Mouse (Mus musculus) layer of hippocampus, adult 18-20 months (tissue): ENCODE results near the gene Zfp768. TPM values are rescaled to one million over a fixed set of nuclear protein-coding genes. Genes with fewer than 3 reads are reported as not detected.
"Not testable (repeated sequence)": the region's sequence is repeated elsewhere in the genome, so short reads cannot be mapped to it uniquely, and the experiment has no call there.

Experiments used
- DNase-seq, 2 experiments: peaks; one replicate each; pipeline ENCODE4 v3.0.0; 2022; ENCODE audit warnings: low spot score in 2 of 2
- long read RNA-seq: library from polyadenylated mRNA; stranded (forward); transcript quantifications from one replicate; pipeline ENCODE4 v2.0.0, GENCODE M21; 2021
- total RNA-seq, 2 experiments: library from RNA; stranded (reverse); gene quantifications; 2 replicates each; pipeline ENCODE4 v1.2.3; 2021

The Zfp768 gene
- 10 to 100 TPM; 11.3 to 13.6 TPM for total RNA-seq
- long read RNA-seq, transcript Zfp768-201 (2 exons, 2,356 nt): major isoform, 6 of 8 reads
- long read RNA-seq, partial matches to known transcripts: 0 of 8 reads
- long read RNA-seq, other reads (novel, unspliced or antisense): 2 of 8 reads

DNA sequence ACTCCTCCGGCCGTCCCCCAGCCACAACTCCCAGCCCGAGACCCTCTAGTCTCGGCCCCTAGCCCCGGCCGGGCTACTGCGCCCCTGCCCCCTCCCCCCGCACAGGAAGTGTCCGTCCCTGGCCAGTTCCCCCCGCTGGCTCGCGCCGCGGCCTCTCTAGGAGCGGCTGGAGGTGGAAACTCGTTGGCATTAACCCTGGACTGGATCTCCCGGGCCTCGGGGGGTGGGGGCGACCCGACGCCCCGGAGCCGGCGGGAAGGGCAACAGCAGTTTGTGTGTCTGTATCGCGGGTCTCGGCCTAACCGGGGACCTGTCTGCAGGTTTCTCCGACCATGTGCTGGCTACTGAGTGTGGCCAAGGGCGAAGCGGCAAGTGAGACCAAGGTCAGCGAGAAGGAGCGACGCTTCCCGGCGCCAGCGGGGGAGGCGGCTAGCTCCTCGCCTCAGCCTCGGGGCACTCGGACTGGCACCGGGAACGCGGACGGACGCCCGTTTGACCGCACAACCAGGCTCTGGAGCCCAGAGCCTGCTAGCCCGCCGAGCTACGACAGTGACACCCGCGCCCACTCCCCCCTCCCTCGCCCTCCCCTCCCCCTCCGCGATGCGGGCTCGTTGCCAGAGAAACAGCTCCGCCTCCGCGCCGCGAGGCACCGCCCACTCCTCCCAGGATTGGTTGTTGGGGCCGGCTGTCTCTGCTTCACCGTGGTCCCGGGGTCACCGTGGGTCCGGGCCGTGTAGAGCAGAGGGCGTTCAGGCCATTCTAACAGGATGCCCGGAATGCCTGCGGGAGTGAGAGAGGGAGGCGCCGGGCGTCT, at the start of gene Zfp768:
Gene Zfp768, minus strand, starts transcription at position 78 of the 814 bp plus-strand sequence.
- peak; percentile 81 to 83 for DNase-seq

DNA sequence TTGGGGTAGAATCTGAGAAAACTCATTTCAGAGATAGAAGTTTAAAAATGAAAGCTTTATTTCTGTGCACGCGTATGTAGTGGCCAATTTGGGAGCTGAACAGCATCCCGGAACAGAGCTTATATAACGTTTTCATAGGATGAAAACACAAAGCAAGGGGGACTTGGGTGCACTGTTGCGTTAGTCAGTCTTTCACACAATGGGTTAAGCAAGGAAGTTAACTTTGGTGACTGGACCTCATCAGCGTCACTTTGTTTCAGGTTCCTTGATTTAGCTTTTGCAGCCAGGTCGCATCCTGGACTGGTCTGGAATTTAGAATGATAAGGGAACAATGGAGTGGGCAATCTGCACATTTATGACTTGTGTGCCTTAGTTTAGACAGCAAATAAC, 48.5 kb upstream of the Zfp768 start:
- no peak for DNase-seq

GRCm38 (mm10) chr7:127393157-127393943, 48.0 kb upstream of the Zfp768 start, which contains the start of gene E430018J23Rik:
Gene E430018J23Rik (minus strand): TSS chr7:127393629.
- DNase-seq: peak; percentile 91 to 99

DNA sequence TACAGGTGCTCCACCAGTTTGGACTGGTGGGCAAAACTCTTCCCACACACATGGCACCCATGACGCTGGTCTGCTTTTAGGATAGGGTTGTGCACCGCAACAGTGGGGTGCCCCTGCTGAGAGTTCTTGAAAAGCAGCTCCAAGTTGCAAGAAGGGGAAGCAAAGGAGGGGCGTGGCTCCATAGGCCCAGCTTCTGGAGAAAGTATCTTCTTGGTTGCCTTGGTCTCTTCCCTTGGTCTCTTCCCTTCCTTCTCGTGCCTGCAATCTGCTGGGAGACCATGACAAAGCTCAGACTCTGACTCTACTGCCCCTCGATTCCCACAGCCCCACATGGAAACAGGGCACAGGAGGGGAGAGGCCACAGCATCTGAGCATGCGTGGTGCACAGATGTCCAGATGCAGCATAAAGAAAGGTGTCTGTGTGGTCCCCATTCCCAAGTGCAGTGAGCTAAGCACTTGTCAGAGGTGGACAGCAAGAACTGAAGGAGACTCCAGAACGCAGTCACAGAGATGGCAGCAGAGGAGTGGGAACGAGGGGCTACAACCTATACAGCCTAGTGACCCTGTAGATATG, 46.9 kb upstream of the Zfp768 start:
- no peak for DNase-seq

DNA sequence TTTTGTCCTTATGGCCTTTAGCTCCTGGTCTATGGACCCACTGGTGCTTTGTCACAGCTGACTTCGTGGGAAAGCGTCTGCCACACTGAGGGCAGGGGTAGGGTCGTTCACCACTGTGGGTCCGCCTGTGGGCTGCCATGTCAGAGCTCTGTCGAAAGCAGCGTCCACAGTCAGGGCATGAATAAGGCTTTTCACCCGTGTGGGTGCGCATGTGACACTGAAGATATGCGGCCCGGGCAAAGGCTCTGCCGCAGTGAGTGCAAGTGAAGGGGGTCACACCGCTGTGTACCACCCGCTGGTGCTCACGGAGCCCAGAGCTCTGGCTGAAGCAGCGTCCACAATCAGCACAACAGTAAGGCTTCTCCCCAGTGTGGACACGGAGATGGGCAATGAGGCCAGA, 46.1 kb upstream of the Zfp768 start:
- no peak for DNase-seq

GRCm38 (mm10) chr7:127390306-127390705, 44.9 kb upstream of the Zfp768 start:
- no peak for DNase-seq

DNA sequence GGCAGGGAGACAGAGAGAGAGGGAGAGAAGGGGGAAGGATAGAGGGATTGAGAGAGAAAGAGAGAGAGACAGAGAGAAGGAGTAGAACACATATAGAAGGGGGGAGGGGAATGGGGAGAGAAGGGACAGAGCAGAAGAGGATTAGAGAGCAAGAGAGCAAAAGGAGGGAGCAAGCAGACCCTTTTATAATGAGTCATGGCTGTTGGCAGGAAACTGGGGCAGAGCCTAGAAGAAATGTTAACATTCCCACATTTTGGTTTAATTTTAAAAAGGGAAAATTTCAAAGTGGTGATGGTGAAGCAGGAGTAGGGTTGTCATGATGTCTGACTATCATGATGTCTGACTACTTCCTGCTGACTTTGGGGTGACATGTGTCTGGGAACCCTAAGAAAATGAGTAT, 42.8 kb upstream of the Zfp768 start:
- not testable (repeated sequence) for DNase-seq

GRCm38 (mm10) chr7:127386641-127387392, 41.4 kb upstream of the Zfp768 start, which contains the start of gene 9130019O22Rik:
Gene 9130019O22Rik (minus strand): TSS chr7:127387166.
- DNase-seq: peak; percentile 72 to 97

GRCm38 (mm10) chr7:127385560-127385959, 40.2 kb upstream of the Zfp768 start:
- DNase-seq: not testable (repeated sequence)

DNA sequence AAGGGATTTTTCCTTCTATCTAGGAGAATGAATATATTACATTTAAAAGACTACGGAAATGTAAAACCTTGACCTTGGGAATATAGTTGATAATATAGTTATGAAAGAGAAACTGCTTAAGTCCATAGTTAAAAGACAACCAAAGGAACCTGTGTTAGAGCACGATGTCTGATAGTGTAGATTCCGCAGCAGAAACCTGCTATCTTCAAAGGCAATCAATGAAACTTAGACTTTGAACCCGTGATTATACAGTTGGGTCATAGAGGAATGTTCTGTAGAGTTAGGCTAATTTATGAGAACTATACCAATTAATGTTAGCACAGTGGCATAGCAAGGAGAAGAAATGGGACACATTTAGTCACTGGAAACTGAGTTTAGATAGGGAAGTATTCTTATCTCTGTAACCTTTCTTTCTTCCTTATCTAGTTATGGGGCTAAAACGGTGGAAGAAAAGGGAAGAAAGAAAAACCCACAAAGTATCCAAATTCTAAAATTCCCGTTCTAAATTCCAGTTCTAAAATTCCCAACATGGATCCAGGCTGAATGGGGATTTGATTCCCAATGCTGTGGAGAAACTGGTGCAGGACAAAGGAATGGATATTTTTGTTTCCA, 33.0 kb upstream of the Zfp768 start:
- no peak for DNase-seq

GRCm38 (mm10) chr7:127375271-127376245, 30.2 kb upstream of the Zfp768 start, which contains the start of gene Zfp747:
Gene Zfp747 (minus strand): TSS chr7:127376050.
- DNase-seq: peak; percentile 86 to 97

- DNase-seq: not testable (repeated sequence)
These were observed 26.5 kb upstream of the Zfp768 start for GRCm38 (mm10) chr7:127371870-127372269.

DNA sequence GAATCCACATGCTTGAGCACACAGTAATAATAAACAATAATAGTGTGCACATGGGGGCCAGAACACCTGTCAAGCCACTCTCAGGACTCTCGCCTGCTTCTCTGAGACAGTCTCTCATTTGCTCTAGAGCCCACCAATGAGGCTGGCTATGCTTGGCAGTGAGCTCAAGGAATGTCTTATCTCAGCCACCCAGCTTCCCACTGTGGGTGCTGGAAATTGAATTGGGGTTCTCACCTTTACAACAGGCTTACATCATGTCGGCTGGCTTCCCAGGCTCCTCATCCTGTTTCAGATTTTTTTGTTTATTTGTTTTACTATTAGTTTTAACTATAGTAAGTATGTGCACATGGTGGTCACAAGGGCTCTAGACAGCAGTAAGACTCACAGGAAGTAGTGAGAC, 25.8 kb upstream of the Zfp768 start:
- DNase-seq: no peak

DNA sequence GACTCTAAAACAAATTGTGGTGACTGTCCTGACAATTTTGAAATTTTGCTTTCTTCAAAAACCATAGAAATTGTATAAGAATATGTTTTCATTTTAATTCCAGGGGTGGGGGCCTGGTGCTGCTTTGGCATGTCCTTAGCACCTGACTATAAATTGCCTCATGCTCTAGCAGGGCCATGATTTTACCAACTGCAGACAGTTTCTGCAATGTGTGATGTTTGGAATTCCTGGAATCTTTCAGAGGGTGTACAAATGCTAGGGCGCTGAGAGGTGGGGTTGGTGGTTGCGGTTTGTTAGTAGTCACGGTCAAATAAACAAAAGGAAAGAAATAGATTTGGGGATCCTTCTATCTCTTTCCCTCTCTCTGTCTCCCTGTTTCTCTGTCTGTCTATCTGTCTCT, 20.9 kb upstream of the Zfp768 start:
- DNase-seq: no peak

- DNase-seq: no peak
These were observed 18.8 kb upstream of the Zfp768 start for GRCm38 (mm10) chr7:127364166-127364565.

DNA sequence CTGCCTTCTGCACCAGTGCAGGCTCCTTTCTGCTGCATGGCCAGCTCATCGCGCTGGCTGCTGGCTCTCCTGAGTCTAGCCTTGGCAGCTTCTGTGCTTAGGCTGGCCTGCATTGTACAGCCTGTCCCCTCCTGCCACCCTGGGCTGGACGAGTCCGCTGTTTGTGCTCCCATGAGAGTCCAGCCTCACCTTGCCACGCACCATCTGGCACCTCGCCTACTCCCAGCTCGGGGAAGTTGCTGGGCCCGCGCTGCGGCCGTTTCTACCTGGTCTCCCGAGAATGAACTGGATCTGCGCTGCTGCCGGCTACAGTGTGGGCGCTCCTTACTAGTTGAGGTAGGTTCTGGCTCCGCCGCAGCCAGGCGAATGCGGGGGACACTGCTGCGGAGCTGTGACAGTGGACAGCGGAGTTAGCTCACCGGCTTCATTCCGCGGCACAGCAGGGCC, 18.1 kb upstream of the Zfp768 start:
- no peak for DNase-seq

- peak in 1 of 2 experiments; percentile 49 for DNase-seq
These were observed 17.0 kb upstream of the Zfp768 start for GRCm38 (mm10) chr7:127362418-127362817.

DNA sequence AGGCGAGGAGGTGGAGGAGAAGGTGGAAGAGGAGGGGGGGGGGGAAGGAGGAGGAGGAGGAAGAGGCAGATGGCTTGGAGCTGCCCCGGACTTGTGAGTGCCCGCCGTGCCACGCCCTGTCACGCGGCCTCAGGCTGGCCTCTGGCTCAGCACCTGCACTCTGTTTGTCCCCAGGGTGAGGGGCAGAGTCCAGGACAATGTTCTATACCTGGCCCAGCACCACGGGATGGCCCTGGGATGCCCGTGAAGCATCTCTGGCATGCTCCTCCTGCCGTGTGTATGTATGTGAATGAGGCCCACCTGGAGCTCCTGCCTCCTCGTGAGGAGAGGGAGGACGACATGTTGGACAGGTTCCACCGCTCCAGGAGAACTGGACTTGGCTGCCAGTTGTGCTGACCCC, 16.1 kb upstream of the Zfp768 start:
- DNase-seq: no peak

GRCm38 (mm10) chr7:127360265-127360664, 14.9 kb upstream of the Zfp768 start:
- DNase-seq: no peak
